Mouse (Mus musculus) erythroblast, embryonic 14.5 days (primary cell): ENCODE data around the gene Ndst4.

Experiments
- GATA1 ChIP-seq: IDR thresholded peaks from 2 replicates; pipeline ENCODE4 v1.6.1; 2012; ENCODE audit warnings: low read length, inconsistent platforms, mixed read lengths
- TAL1 ChIP-seq: IDR thresholded peaks from 3 replicates; pipeline ENCODE4 v1.6.1; 2012; ENCODE audit warnings: low read length, inconsistent platforms, mixed read lengths

DNA sequence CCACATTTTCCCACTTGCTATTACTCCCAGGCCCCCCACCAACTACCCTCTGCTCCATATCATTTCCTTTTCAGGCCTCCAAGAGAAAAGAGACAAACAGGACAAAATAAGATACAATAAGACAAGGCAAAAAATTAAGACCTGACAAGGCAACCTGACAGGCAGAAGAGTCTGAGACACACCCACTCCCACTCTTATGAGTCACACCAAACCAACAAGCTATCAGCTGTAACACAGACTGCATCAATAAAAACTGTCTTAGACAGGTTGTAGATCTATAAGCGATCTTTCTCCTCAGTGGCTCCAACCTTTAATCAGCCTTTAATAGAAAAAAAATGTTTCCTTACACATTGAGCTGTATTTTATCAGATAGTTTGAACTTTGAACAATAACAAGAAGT is 280.7 kb downstream of the Ndst4 start:
- no peak for TF ChIP-seq GATA1
- TF ChIP-seq TAL1, result no peak
